Mouse (Mus musculus) CD4-positive, CD25-positive, alpha-beta regulatory T cell, adult 2 months (primary cell): Measurements from ENCODE around the gene Rps2.
"Not testable (repeated sequence)": the region's sequence is repeated elsewhere in the genome, so short reads cannot be mapped to it uniquely, and the experiment has no call there.

Experiments used
- DNase-seq: peaks from one replicate; pipeline ENCODE4 v3.0.0-alpha.2; 2012; ENCODE audit warnings: low read depth, low spot score

Gene Rps2

DNA sequence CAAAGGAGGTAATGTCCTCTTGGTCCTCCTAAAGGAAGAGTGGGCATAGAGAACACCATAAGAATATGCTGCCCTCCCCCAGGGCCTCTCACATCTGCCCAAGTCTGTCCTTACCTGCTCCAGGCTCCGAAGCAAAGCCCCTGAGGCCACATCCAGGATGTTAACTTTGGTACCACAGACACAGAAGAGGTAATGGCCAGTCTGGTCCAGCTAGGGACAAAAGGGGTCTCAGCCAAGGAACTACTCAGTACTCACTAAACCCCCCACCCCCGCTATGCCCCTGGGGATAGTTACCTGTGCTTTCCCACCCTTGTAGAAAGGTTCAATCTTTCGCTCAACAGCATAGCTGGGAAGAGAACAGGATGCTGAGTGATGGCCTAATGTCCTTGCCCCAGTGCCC, 12.1 kb upstream of the Rps2 start:
- DNase-seq, result no peak

- peak; percentile 95 for DNase-seq
Observed at GRCm38 (mm10) chr17:24706982-24707800, 10.7 kb upstream of the Rps2 start, which contains the start of gene Tbl3. Tbl3 (minus strand) TSS chr17:24707660.

DNA sequence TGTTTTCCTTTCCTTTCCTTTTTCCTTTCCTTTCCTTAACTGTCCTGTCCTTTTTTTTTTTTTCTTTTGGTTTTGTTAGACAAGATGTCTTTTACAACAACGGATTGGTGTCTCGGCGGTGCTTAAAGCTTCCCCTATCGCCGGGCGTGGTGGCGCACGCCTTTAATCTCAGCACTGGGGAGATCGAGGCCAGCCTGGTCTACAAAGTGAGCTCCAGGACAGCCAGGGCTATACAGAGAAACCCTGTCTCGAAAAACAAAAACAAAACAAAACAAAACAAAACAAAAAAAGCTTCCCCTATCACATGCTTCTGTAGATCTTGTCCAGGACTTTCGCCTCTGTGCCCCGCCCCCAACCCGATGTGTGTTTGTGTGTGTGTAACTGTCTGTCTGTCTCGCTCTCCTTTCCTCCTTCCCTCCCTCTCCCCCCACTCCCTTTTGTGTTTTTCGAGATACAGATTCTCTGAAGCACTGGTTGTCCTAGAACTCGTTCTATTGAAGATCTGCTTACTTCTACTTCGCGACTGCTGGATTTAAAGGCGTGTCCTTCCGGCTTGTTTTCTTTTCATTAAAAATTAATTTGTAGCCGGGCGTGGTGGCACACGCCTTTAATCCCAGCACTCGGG, 10.0 kb upstream of the Rps2 start:
- DNase-seq, result peak; percentile 54

GRCm38 (mm10) chr17:24708646-24709045, 9.3 kb upstream of the Rps2 start:
- DNase-seq, result peak; percentile 78

GRCm38 (mm10) chr17:24715556-24715955, 2.4 kb upstream of the Rps2 start:
- DNase-seq, result no peak

DNA sequence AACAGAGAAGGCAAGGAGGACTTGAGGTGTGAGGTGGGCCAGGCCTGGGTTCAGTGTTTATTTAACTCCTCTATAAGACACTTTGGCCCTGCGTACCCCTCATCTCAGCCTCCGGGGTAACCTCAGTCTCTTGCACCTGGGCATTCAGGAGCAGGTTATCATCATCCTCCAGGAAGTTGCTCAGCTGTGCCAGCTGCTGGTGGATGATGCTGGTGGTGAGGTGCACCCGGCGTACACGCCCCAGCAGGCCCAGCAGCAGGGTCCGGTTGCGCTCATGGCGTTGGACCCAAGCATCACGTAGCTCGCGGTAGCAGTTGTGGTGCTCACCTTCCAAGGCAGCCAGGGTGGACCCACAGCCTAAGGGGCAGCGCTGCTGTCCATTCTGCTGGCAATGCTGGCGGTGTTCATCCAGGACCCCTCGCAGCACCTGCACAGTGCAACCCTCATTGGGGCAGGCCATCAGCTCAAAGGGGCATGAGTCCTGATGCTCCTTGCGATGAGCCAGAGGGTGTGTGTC, 1.7 kb upstream of the Rps2 start:
- no peak for DNase-seq

- DNase-seq, result not testable (repeated sequence)
Observed at GRCm38 (mm10) chr17:24718938-24719337, 1.0 kb downstream of the Rps2 start.

GRCm38 (mm10) chr17:24719494-24720222, 1.7 kb downstream of the Rps2 start:
- peak; percentile 99 for DNase-seq

- DNase-seq, result peak; percentile 31
Observed at GRCm38 (mm10) chr17:24720616-24721015, 2.7 kb downstream of the Rps2 start.

DNA sequence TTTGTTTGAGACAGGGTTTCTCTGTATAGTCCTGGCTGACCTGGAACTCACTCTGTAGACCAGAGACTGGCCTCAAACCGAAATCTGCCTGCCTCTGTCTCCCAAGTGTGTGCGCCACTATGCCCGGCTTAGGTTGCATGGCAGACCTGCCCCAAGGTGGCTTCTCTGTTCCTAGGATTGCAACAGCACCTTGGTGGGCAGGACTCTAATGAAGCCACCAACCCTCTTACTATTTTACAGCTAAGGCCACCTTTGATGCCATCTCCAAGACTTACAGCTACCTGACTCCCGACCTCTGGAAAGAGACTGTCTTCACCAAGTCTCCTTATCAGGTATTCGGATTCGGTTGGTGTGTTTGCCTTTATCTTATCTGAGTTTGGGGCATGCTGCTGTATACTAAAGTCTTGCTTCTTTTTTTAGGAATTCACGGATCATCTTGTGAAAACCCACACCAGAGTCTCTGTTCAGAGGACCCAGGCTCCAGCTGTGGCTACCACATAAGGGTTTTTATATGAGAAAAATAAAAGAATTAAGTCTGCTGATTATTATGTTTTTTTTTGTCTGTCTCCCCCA, 3.6 kb downstream of the Rps2 start:
- DNase-seq, result not testable (repeated sequence)

GRCm38 (mm10) chr17:24722220-24722924, 4.5 kb downstream of the Rps2 start:
- DNase-seq, result no peak

DNA sequence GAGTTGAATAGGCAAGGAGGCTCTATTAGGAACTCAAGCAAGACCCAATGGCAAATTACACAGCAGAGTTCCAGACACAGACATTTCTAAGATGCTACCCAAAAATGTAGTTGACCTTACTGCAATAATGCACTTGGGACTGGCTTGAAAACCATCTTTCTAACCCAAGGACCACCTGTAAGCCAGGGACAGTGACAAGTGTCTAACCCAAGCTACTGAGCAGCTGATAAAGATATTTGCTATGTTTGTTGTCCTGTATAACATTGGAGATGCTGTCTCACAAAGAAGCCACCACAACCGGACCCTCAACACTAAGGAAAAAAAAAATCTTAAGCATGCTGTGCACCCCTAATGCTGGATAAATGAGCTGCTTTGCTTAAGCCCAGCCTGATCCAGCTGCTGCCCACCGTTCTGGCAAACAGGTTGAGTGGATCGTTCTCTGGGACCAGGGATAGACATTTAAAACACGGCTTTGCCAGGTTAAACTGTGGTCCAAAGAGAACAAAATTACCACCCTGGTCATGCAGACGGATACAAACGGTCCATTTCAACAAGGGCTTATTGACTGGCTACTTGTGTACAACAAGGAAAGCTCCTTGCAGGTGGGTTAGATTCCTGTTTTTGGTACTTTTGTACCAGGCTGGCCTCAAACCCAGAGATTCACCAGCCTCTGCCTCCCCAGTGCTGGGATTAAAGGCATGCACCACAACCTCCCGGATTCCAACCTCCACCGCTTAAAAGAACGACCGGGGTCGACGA, 5.4 kb downstream of the Rps2 start:
- DNase-seq, result no peak

DNA sequence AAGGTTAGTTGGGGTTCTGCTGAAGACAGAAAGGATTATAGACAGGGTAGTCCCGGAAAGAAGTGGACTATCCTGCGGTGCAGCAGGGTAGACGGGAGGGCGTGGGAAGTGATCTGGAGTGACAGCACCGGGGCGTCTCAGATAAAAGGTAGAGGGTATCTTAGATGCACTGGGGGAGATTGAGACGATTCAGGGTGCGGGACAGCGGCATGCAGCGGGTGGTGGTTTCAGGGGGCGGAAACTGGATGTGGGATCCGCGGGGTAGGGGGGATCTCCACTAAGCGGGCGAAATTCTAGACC, 5.9 kb downstream of the Rps2 start:
- peak; percentile 53 for DNase-seq

GRCm38 (mm10) chr17:24724184-24724583, 6.3 kb downstream of the Rps2 start, which contains the start of gene Ndufb10:
Ndufb10 (minus strand) TSS chr17:24724478.
- peak; percentile 98 for DNase-seq

DNA sequence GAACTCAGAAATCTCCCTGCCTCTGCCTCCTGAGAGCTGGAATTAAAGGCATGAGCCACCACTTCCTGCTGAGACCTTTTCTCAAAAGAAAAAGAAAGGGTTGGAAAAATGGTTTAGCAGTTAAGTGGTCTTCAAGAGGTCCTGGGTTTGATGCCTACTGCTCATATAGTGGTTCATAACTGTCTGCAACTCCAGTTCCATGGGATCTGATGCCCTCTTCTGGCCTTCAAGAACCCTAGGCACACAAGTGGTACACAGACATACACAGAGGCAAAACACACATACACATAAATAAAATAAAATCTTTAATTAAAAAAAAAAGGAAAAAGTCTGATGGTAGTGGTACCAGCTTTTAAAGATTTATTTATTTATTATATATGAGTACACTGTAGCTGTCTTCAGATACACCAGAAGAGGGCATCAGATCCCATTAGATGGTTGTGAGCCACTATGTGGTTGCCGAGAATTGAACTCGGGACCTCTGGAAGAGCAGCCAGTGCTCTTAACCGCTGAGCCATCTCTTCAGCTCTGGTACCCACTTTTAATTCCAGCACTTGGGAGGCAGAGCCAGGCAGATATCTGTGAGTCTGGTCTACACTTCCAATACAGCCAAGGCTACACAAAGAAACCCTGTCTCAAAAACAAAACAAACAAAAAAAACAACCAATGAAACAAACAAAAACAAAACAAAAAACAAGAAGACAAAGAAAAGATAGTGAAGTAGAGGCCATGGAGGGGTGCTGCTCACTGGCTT, 7.9 kb downstream of the Rps2 start:
- no peak for DNase-seq

DNA sequence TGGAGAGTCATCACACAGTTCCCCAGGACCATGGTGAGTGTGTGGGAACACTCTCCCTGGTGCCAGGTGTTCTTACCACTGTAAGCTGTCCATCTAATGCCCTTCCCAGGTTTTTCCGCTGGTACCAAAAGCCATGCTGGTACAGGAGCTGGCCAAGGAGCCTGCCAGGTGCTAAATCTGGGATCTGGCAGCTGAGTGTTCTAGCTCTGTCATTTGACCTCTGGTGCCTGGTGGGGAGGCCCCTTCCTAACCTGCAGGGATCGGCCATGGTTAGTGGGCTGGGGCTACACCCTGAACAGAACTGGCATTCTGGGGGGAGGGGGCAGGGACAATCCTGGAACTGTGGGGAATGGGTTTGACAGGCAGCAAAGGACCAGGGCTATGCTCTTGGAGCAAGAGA, 9.7 kb downstream of the Rps2 start, which contains the start of gene Rpl3l:
Rpl3l (plus strand) TSS at position 203 of the 400 bp plus-strand sequence.
- DNase-seq, result no peak

DNA sequence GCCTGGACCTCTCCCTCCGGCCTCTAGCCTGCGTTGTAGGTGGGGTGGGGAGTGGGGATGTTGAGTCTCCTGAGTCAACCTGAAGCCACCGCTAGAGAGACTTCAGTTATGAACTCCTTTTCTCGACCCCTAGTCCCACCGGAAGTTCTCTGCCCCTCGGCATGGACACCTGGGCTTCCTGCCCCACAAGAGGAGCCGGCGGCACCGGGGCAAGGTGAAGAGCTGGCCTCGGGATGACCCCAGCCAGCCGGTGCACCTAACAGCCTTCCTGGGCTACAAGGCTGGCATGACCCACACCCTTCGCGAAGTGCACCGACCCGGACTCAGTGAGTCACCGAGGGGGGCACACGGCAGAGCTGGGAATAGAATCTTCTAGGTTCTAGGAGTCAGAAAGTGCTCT, 10.3 kb downstream of the Rps2 start:
- DNase-seq, result no peak

- no peak for DNase-seq
Observed at GRCm38 (mm10) chr17:24729067-24729466, 11.2 kb downstream of the Rps2 start.

GRCm38 (mm10) chr17:24730787-24731186, 12.9 kb downstream of the Rps2 start:
- DNase-seq, result no peak
